Mouse (Mus musculus) olfactory bulb, adult 2 months (tissue): ENCODE results near the gene 2010300C02Rik.

Experiments used
- CTCF ChIP-seq: fragments of 200-500 bp; IDR thresholded peaks from 2 replicates; pipeline ENCODE4 v1.5.1; 2012; ENCODE audit warnings: low read depth, mild to moderate bottlenecking, low read length, moderate library complexity; ENCODE audit not compliant: insufficient read depth
- POLR2A ChIP-seq: fragments of 200-500 bp; IDR thresholded peaks from 2 replicates; pipeline ENCODE4 v1.6.1; 2012; ENCODE audit warnings: mild to moderate bottlenecking, low read depth, low read length, moderate library complexity; ENCODE audit not compliant: insufficient read depth

- TF ChIP-seq CTCF (no peak), POLR2A (no peak)
These were observed 22.2 kb upstream of the 2010300C02Rik start for GRCm38 (mm10) chr1:37742126-37742525.
